23 mouse cellular contexts compared by ENCODE assay signal in genomic region chr9:75116571-75117177, GRCm38 (mm10). TPM values are rescaled to one million over a fixed set of nuclear protein-coding genes. Genes with fewer than 3 reads are reported as not detected.
DNase-seq lines count a peak whose midpoint lies in the region; ATAC-seq lines count a peak whose summit lies in the region.
"Had no signal": no experiment of that assay in that cellular context is flagged by ENCODE, and none has a peak within 500 bp of the region (broad histone marks: within the 10 kb centered on the region; RNA-seq: fewer than 3 reads in every experiment).

No protein-coding gene starts in this region.

- peak; percentile 6 for DNase-seq in ZHBTc4 (ENCODE audit: low read depth, low spot score)
- peak; percentile 84 for DNase-seq in kidney, adult 9 months
- DNase-seq in kidney, postnatal 14 days: peak; percentile 53
- no peak for DNase-seq in thymus, postnatal 10 days (ENCODE audit: low spot score in 2 of 2)
- no peak for DNase-seq in gastrocnemius, postnatal 36 days
- no peak for DNase-seq in lung, postnatal 4 days
- DNase-seq: adrenal gland, adult 2 months; B cell, adult 2 months; cerebellum, adult 18-20 months; cerebellum, postnatal 14 days; layer of hippocampus, postnatal 36 days; liver, embryonic 13.5 days; lung, embryonic 14.5 days had no signal

- H3K4me1 ChIP-seq in intestine, embryonic 16.5 days (ENCODE audit: control insufficient read depth, insufficient read depth, low read length): no peaks in the 10 kb centered on the region
- H3K4me1 ChIP-seq: forebrain, embryonic 13.5 days; hindbrain, embryonic 15.5 days; limb, embryonic 13.5 days; liver, embryonic 13.5 days; stomach, embryonic 15.5 days had no signal

- H3K9ac ChIP-seq in intestine, embryonic 16.5 days (ENCODE audit: low read depth, low read length): no peak overlapping the region
- H3K9ac ChIP-seq: forebrain, embryonic 13.5 days; hindbrain, embryonic 15.5 days; limb, embryonic 13.5 days; liver, embryonic 13.5 days; lung, embryonic 14.5 days; stomach, embryonic 15.5 days had no signal

- no peaks in the 10 kb centered on the region for H3K27me3 ChIP-seq in intestine, embryonic 16.5 days (replicated peaks; ENCODE audit: control insufficient read depth, insufficient read depth, low read length)
- H3K27me3 ChIP-seq: CH12.LX; forebrain, embryonic 13.5 days; hindbrain, embryonic 15.5 days; limb, embryonic 13.5 days; liver, embryonic 13.5 days; megakaryocyte, embryonic 14.5 days; Patski; stomach, embryonic 15.5 days had no signal

- H3K36me3 ChIP-seq in intestine, embryonic 16.5 days (ENCODE audit: control insufficient read depth, insufficient read depth, low read length): no peaks in the 10 kb centered on the region
- H3K36me3 ChIP-seq: liver, embryonic 13.5 days; stomach, embryonic 15.5 days had no signal

- H3K4me2 ChIP-seq in intestine, embryonic 16.5 days (ENCODE audit: low read depth, low read length): no peak overlapping the region
- H3K4me2 ChIP-seq: forebrain, embryonic 13.5 days; heart, embryonic 11.5 days; hindbrain, embryonic 15.5 days; limb, embryonic 13.5 days; liver, embryonic 13.5 days; lung, embryonic 14.5 days; stomach, embryonic 15.5 days had no signal

- peak; percentile 92 for ATAC-seq in intestine, embryonic 16.5 days
- ATAC-seq: forebrain, embryonic 13.5 days; Patski had no signal

- H3K4me3 ChIP-seq in intestine, embryonic 16.5 days (ENCODE audit: low read length): no peak overlapping the region
- H3K4me3 ChIP-seq: forebrain, embryonic 13.5 days; hindbrain, embryonic 15.5 days; limb, embryonic 13.5 days; liver, embryonic 13.5 days; megakaryocyte, embryonic 14.5 days; stomach, embryonic 15.5 days had no signal

- H3K9me3 ChIP-seq in intestine, embryonic 16.5 days (ENCODE audit: control insufficient read depth, low read length): no peaks in the 10 kb centered on the region
- H3K9me3 ChIP-seq: forebrain, embryonic 13.5 days; G1E; hindbrain, embryonic 15.5 days; limb, embryonic 13.5 days; liver, embryonic 13.5 days; megakaryocyte, embryonic 14.5 days; stomach, embryonic 15.5 days had no signal

- intact Hi-C loops in gastrocnemius, postnatal 36 days (cut with DNase I): no loop called here

- no peak overlapping the region for H3K27ac ChIP-seq in intestine, embryonic 16.5 days (ENCODE audit: low read length)
- H3K27ac ChIP-seq: forebrain, embryonic 13.5 days; hindbrain, embryonic 15.5 days; limb, embryonic 13.5 days; liver, embryonic 13.5 days; stomach, embryonic 15.5 days had no signal

- 56% methylated on average over 2 of the region's 2 CpGs for WGBS in intestine, embryonic 16.5 days

RNA-seq across cellular contexts. Expression of gene Myo5a, which starts 45.9 kb away (rescaled TPM):
- polyA plus RNA-seq in intestine, embryonic 16.5 days (2015; fragmentation: Nextera tagmentation; extraction: Ambion mirVana): 4.3 and 4.9 TPM in 2 replicates
- total RNA-seq in gastrocnemius, postnatal 36 days (2021): 1 to 10 TPM; 9.2 to 9.9 TPM

Comparison
In these comparisons a context has a peak if more than half of its experiments do, and no peak if none do; other contexts are left out.
1. DNase-seq: peak in ZHBTc4 (single experiment), kidney, adult 9 months (single experiment) and kidney, postnatal 14 days (single experiment); none in thymus, postnatal 10 days (0 of 2), gastrocnemius, postnatal 36 days (0 of 2) and lung, postnatal 4 days (0 of 2).